Mouse (Mus musculus) liver, embryonic 18 days (tissue): Measurements from ENCODE around the gene Gm9857. TPM values are rescaled to one million over a fixed set of nuclear protein-coding genes. Genes with fewer than 3 reads are reported as not detected.

ENCODE experiments used
- polyA plus RNA-seq: library from polyadenylated mRNA; depleted of rRNA; stranded (reverse); fragments of >200 nt; gene quantifications from 2 replicates; pipeline ENCODE4 v1.2.3, GENCODE M21; 2012; rRNA removed

Gene Gm9857
- not detected in 2 replicates for polyA plus RNA-seq

DNA sequence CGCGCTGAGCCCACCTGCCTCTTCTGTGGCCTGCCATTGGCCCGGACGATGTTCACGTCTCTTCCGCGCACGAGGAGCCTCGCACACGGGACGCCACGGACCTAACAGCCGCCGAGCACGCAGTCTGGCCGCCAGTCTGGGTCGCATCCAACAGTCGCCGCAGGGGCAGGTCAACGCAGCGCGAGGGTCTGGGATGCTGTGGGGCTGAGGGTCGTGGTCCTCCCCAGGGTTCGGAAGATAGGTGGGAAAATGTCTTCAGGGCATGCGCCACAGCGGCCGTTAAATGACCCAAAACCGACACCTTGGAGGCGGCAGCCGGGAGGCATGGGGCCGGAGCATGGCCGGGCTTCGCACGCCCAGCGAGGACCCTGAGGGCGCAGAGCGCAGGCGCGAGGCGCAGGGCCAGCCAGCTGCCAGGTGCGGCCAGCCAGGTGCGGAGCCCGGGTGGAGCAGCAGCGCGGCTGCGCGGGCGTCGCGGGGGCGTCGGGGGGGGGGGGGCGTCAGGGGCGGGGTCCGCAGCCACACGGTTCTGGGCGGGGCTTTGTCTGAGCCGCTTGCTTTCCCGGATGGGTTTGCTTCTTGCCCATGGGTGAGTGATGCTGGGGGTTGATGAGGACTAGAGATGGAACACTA, at the start of gene Gm9857:
Gm9857 (minus strand) TSS at position 445 of the 633 bp plus-strand sequence.

DNA sequence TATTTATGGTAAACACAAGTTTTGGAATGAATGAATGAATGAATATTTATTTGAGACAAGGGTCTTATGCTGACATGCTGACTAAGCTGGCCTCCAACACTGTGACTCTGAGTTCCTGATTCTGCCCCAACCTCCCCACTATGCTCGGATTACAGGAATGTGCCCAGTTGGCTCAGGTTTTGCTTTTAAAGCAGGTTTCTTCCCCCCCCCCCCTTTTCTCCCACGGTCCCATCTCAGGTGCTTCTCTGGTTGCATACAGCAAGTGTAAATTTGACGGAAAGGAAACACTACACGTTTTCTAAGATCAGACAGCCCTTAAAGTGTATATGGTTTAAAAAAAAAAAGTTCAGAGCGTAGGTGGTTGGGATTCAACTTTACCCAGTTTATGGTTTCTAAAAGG, 672 bp downstream of the Gm9857 start, which contains the start of gene Henmt1:
Henmt1 (plus strand) TSS at position 301 of the 400 bp plus-strand sequence.

DNA sequence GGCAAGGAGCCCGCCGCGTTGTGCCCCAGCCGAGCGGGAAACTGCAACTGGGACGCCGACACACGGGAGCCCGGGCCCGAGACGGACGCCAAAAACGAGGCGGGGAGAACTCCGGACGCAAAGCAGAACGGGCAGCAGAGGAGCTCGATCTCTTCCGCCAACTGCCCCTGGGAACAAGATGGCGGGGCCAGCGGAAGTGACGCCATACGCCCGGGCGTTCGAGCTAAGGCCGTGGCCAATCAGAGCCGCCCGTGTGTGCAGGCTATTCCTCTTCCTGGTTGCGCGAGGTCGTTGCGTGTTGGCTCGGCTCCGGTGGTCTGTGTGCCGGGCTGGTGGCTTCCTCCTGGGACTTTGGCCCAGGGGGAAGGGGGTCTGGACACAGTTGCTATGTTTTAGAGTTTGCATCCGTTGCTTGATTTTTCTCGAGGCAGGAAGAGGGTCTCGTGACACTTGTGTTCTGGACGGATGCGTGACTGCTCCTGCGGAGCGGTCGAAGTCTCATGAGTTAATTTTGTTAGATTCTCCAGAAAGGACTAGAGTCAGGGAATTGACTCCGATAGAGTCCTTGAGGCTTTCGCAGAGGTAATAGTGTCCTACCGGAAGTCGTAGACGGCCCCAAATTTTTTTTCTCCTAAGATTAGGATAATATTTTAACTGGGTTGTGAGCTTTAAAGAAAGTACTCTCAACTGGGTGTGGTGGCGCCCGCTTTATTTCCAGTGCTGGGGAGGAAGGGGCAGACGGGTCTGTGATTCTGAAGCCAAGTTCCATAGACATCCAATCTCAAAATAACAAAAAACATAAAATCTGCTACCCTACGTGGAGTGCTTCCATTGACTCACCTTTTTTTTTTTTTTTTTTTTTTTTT, 28.5 kb downstream of the Gm9857 start, which contains the start of gene Prpf38b:
Prpf38b (minus strand) TSS at position 180 of the 866 bp plus-strand sequence.

Other genes starting within 250 kb of the Gm9857 start
- 9.9 and 11.7 TPM in 2 replicates for gene Gpsm2, start 218.1 kb downstream of the Gm9857 start, polyA plus RNA-seq
- gene Aknad1, start 200.8 kb downstream of the Gm9857 start, polyA plus RNA-seq, result 0.29 and 0.32 TPM in 2 replicates
- gene Stxbp3, start 99.9 kb downstream of the Gm9857 start, polyA plus RNA-seq, result 12.7 and 13.9 TPM in 2 replicates
- gene Fndc7, start 50.4 kb downstream of the Gm9857 start, polyA plus RNA-seq, result 0.03 and 0.04 TPM in 2 replicates
- 38.9 and 40.9 TPM in 2 replicates for gene Prpf38b, start 28.7 kb downstream of the Gm9857 start, polyA plus RNA-seq
- gene Henmt1, start 572 bp downstream of the Gm9857 start, polyA plus RNA-seq, result 0.02 TPM in 1 of 2 replicates, not detected in the other
- 2.0 TPM in 2 replicates for gene Fam102b, start 87.2 kb upstream of the Gm9857 start, polyA plus RNA-seq
- gene Slc25a54, start 140.0 kb upstream of the Gm9857 start, polyA plus RNA-seq, result not detected in 2 replicates
- 3.7 and 4.2 TPM in 2 replicates for gene Slc25a24, start 182.7 kb upstream of the Gm9857 start, polyA plus RNA-seq